Mouse (Mus musculus): Measurements from ENCODE around the gene Sfmbt1. TPM values are rescaled to one million over a fixed set of nuclear protein-coding genes. Genes with fewer than 3 reads are reported as not detected.

Sfmbt1 gene
- total RNA-seq, 4 experiments from 2014 or later = 36.1 to 39.2 (median 37.0) TPM

- no peak for DNase-seq (ENCODE audit: low spot score in 2 of 2)
Measured at GRCm38 (mm10) chr14:30870206-30871147, 155.8 kb downstream of the Sfmbt1 start.

Other genes starting within 250 kb of the Sfmbt1 start
- gene Dcp1a, start 235.3 kb upstream of the Sfmbt1 start, total RNA-seq (2022) = 10 to 100 TPM; 21.8 to 25.8 (median 24.7) TPM
- 10 to 100 TPM; 42.2 to 55.3 (median 50.8) TPM for gene Cacna1d, start 223.4 kb upstream of the Sfmbt1 start, total RNA-seq (2022)
- gene Tkt, start 166.5 kb upstream of the Sfmbt1 start, total RNA-seq (2022) = 100 to 1,000 TPM; 171 to 205 (median 194) TPM
- gene Prkcd, start 88.6 kb upstream of the Sfmbt1 start, total RNA-seq (2022) = 10 to 100 TPM; 31.3 to 44.6 (median 34.3) TPM
- gene Rft1, start 60.5 kb upstream of the Sfmbt1 start, total RNA-seq (2022) = 10 to 100 TPM; 13.0 to 15.2 (median 14.2) TPM
- 10 to 100 TPM; 22.8 to 27.8 (median 25.8) TPM for gene Tmem110, start 110.7 kb downstream of the Sfmbt1 start, total RNA-seq (2022)
- 1 to 10 TPM; 1.3 to 3.1 (median 1.8) TPM for gene Mustn1, start 164.4 kb downstream of the Sfmbt1 start, total RNA-seq (2022)
- gene Itih4, start 171.6 kb downstream of the Sfmbt1 start, total RNA-seq (2022) = under 1 TPM in 1 of 4 experiments, not detected in 3; 0.25 TPM
- gene Itih3, start 208.9 kb downstream of the Sfmbt1 start, total RNA-seq (2022) = 10 to 100 TPM; 28.0 to 46.6 (median 34.7) TPM
- gene Itih1, start 228.4 kb downstream of the Sfmbt1 start, total RNA-seq (2022) = not detected
- gene Nek4, start 236.5 kb downstream of the Sfmbt1 start, total RNA-seq (2022) = 10 to 100 TPM; 18.8 to 21.9 (median 20.0) TPM